Mouse (Mus musculus) kidney, postnatal 36 days (tissue): Measurements from ENCODE around the gene Vipas39.

Source experiments
- DNase-seq, 2 experiments: peaks; one replicate each; pipeline ENCODE4 v3.0.0; 2021 to 2022; ENCODE audit warnings: mixed read lengths in 2 of 2

The Vipas39 gene

DNA sequence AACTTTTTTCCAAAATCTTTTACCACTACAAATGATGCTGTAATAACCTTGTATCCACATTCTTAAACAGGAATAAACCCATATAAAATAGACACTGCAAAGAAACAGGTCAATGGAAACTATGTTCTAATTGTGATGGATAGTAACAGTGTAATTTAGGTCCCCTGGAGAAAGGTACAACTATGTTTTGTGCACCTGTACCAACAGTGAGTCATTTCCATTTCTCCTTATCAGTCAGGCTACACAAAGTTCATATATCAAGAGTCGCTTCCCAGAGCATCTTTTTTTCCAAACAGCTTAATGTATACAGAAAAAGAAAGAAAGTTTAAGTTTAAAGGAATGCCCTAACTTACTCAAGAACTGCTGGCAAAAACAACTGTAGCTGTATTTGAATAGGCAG is 71.0 kb downstream of the Vipas39 start:
- no peak for DNase-seq

DNA sequence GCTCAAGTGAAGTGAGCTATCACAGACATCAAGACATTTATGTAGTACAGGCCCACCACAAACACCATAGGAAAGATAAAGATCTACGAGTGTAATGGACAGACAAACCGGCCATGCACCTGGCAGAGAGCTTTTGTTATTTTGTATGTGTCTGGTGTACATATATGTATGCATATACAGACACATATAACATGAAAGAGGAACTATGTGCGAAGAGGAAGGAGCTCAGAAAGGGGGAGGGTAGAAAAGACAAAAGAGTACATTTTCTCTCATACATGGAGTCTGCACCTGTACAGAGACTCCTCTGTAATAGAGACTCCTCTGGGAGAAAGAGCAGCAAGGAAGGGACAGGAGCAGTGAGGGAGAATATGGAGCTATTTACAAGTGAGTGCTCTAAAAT is 73.0 kb downstream of the Vipas39 start:
- DNase-seq: no peak
